Mouse (Mus musculus): ENCODE measurements around the gene Fam229a.

Fam229a gene

DNA sequence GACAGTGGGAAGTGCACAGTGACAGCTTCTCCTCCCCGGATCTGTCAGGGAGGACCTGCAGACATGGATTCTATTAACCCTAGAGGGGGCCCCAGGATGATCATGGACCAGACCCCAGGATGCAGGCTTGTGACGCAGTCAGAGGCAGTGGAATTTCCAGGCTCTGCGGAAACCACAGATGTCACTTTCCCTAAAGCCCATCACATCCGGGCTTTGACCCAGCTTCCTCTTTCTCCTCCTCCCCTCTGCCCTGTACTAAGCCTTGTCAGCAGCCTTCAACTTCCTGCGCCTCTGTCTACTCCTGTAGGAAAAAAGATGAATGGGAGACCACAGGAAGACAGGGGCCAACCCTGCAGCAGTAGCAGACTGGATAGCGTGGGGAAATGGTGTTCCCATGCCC is 5.6 kb downstream of the Fam229a start:
- DNase-seq, result peak; percentile 31

DNA sequence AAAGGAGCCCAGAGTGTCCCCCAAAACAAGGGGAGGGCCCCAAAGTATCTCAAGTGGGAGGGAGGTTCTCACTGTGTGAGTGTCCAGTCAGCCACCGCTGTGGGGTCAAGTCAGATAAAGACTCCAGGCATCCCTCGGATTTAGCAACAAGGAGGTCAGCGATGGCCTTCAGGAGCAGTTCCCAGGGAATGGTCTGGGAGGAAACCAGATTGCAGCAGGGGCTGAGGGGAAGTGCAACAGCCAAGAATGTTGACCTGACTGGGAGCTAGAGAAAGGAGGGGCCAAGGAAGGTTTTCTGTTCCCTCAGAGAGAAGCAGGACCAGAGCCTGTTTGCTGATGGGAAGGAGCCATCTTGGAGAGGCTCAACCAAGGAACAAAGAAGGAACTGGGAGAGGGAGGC is 8.0 kb downstream of the Fam229a start:
- no peak for DNase-seq

DNA sequence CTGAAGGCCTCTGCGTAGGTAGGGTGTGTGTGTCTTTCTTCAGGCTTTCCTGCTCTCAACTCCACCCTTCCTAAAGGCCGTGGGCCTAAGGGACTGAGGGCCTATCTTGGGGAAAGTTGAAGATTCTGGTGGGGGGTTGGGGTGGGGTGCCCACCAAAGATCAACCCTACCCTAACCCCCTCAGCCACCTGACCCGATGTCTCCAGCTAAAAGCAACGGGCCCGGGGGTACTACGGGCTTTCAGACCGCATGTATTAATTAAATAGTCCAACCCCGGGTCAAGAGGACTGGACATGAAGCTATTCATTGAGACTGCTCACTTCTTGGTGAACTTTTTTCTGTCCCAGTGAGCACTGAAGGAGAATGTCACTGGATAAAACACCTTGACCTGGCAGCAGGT is 9.0 kb downstream of the Fam229a start:
- no peak for DNase-seq

DNA sequence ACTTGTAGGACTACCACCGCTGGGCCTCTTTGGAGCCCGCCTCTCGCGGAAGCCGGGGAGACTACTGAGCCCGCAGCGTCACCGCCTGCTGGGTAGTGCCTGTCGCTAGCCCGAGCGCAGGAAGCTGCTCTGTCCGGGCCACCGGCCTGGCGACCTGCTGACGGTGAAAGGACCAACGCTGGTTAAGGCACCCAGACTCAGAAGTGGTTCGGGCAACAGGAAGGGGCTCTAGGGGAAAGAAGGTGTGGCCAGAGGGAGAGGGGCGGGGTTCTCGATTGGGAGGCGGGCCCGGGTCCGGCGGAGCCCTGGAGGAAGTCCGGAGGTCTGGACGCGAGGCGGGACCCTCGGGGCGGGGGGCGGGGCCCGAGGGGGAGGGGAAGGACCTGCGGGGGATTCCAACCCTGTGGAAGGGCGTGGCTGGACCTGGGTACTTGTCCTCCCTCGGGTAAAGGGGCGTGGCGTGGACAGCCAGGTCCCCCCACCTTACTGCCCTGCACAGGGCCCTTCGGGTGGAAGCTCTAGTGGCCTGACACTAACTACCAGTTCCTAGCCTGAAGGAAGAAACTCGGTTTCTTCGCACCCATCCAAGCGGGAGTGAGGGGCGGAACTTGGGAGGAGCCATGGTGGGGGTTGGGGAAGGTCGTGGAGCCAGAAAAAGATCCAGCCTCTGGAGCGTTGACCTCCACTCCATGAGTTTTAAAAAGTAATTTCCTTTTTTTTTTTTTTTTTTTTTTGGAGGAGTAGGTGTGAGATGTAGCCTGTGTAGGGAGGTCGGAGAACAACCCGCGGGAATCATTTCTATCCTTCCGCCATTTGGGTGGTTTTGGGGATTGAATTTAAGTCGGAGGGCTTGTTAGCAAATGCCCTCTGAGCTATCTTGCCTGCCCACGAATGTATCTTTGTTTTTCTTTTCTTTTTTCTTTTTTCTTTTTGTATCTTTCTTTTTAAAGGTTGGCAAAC is 9.9 kb downstream of the Fam229a start:
- peak; percentile 92 for DNase-seq

DNA sequence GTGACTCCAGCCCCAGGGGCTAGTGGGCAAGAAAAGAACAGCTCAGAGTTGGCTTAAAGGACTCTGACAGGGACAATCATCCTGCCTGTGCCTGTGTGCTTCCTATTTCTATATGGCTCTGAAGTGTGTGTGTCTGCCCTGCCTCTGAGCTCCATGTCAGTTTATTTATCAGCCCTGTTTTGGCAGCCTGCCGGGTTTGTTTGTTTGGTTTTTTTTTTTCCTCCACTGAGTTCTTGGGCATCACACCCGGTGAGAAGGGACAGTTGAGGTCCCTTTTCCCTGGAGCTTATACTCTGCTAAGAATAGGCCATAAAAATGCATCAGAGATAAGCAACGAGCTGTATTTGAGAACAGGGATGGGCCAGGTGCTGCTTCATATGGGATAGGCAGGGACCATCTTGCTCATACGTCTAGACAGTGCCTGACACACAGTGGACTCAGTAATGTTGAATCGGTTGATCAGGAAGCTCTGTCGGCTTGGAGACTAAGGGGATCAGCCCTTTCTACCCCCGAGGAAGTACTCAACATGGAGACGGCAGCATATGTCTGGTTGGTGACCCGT is 11.4 kb downstream of the Fam229a start:
- DNase-seq, result no peak

DNA sequence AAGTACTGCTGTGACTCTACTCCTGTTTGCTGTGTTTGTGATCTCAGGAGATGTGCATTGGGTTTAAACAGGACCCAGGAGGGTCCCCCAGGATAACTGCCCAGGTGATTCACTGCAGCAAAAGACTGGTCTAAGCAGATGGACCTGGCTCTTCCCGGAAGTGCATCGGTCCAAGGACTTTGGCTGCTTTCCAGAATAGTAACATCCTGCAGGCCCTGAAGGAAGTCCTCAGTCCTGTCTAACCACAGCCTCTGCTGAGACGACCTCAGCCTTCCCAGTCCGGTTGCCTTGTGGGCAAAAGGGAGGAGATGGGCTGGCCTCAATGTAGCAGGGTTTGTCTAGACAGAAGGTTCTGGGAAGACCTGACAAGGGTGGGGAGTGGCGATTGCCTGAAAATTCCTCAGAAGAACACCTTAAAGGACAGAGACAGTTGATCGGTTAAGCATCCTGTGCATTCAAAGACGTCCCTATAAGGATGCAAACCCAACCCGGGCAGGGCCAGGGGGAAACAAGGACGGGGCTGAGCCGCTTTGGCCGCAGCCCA is 12.0 kb downstream of the Fam229a start:
- DNase-seq, result no peak

DNA sequence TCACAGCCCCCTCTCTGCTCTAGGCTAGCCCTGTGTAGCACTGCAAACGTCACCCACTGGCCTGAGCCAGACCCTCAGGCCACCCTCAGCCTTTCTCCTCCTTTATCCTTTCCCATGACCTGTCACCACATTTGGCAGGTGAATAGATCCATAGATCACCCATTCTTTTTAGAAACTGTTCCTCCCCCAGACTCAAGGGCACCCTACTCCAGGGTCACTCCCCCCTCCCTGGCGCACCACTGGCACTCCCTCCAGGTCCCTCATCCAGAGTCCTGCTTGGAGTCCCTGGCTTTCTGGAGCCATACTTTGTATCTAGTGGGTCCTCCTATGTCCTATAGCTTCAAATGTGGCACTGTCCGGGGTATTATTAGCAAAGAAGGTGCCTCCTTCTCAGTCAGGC is 14.5 kb downstream of the Fam229a start:
- DNase-seq, result no peak

DNA sequence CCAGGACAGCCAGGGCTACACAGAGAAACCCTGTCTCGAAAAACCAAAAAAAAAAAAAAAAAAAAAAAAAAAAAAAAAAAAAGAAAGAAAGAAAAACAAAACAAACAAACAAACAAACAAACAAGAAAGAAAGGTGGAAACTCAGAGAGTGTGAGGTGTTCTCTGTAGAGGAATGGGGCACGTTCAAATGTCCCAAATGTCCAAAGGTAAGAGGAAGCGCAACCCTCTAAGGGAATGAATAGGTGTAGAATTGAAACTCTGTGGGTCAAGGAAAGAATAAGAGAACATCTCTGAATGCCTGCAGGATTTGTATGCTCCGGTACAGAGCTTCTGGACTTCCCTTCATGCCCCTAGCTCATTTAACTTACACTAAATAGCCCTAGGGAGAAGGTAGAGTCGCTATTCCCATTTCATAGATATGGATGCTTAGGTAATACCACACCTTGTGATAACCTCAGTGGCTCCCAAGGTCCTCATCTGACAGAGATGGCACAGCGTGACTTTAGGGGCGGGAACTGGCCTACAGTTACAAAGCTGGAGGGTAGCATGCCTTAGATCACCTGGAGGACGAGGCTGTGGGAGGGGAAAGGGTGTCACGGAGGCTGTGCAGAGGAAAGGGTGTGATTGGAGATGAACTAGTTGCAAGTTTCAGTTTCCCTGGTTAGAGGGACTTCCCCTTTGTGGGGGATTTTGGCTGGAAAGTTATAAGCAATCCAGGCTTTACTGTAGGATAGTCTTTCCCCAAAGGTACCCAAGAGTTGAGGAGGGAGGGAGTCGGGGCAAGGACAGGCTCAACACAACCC is 16.6 kb downstream of the Fam229a start:
- DNase-seq, result no peak

DNA sequence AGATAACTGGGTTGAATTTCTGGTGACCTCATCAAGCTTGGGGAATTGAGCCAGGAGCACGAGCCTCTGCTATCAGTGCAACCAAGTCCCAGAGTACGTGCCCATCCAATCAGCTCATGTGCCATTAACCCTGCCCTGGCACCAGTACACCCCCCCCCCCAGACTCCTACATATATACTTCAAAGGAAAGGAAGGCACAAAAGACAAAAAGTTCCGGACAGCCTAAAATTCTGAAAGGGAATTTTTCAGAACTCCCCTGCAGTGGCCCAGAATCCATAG is 17.2 kb downstream of the Fam229a start:
- no peak for DNase-seq

DNA sequence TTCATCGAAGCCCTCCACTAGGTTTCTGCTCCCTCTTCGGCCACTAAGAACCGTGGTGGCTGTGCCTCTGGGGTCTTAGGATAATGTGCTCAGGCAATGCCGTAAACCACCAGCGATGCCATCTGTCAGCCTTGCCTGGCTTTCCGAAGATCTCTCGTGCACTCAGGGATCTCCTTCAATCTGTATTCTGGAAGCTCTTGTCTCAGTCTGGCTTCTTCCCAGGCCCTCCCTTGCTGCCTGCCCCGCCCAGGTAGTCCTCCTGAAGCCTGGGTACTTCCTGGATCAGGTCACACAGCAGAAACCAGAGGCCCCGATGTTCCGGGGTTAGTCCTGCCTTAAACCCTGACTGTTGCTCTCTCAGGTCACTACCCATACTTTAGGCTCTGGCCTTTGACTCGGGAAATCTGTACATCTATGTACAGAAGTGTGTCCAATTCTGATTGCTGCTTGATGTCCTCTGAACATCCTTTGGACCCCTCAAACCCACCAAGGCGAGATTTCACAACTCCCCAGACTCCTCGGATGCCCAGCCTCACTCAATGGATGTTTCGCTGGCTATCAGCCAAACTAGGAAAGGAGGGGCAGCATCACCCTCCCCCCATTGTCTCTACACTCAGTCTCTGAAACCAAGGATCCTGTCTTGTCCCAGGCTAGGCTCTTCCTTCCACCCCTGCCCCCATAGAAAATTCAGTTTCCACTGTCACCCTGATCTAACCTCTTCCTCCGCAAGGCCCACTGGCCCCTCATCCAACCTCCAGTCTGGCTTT is 18.0 kb downstream of the Fam229a start:
- DNase-seq, result peak; percentile 29

DNA sequence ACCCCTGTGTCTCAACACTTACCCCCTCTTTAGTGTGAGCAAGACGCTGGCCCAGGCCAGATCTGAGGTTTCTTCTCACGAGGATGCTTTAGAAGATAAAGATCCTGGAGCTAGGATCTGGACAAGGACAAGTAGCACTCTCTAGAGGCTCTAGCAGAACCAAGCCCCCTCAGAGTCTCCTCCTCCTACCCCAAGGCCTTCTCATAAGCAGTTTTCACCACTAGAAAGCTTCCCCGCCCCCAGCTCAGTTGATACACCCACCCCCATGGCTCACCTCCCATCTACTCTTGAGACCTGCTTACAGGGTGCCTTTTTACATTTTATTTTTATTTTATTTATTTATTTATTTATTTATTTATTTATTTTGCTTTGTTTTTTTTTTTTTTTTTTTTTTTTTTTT is 18.7 kb downstream of the Fam229a start:
- no peak for DNase-seq

DNA sequence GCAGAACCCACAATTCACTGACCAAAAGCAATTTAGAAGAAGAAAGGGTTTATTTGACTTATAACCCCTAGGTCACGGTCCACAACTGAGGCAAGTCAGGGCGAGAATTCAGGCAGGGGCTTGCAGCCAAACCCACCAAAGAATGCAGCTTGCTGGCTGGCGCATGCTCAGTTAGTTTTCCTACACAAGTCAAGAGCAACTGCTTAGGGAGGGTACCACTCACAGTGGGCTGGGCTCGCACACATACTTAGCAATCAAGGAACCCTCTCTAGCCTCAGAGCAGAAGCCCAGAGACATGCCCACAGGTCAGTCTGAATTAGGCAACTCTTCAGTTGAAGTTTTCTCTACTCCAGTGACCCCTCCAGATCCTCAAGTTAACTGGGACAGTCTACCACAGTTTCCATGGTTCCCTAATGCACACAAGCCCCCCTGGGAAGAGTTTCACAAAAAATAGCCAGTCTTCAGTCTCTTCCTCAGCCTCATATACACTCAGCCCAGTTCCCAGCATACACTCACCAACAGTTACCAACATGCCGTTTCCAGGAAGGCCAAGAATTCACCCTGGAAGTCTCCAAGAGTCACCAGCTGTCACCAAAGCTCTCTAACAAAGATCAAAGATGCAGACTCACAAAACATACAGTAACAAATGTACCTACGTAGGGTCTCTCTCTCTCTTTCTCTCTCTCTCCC is 19.9 kb downstream of the Fam229a start:
- no peak for DNase-seq

DNA sequence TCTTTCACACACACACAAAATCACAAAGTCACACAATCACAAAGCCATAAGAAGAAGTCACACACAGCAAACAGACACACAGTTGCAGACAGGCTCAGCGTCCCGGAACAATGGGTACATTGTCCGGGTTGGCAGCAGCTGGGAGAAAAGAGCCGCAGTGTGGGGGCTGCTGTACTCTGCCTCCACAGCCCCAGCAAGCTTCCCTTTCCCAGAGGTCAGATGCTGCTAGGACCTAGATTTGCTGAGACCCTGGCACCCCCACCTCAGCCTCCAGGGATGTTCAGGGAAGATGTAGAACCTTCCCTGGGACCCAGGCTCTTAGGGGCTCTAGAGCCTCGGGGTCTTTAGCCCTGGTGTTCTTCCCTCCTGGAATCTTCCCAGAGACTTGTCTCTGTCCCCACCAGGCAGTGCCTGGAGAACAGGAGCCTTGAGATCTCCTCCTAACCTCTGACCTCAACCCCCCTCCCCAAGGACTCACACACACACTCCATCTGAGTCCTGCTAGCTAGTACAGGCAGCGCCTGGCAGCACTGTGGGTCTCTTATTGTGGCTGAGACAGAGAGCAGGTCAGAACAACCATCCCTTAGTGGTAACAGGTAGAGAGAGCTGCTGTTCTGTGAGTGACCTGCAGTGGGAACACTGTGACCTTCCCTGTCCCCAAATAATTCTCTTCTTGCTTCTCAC is 20.6 kb downstream of the Fam229a start:
- DNase-seq, result no peak

DNA sequence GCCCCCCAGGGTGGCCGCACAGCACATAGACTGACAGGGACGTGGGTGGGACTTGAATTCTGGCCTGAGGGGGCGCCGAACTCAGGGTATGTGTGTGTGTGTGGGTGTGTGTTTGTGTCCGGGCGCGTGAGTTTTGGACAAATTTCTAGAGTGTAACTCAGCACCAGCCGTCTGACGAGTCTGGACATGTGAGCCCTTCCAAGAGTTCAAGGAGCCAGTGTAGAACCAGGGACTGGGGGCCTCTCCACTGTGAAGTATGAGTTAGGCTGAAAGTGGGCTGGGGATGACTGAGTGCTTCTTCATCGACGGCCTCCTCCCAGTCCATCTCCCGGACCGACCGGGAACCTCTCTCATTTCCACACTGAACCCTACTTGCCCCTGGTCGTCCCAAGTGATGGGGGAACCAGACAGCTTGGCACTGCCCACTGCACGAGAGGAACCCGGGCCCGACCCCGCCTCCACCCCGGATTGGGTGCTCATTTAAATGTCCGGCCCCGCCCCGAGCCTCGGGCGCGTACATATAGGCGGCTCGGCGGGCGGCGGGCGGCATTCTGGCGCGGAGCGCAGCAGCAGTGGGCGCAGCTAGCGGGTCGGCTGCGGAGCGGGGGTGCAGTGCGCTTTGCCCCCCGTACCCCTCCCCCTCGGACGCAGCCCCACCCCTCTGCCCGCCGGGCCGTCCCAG is 22.2 kb downstream of the Fam229a start, which contains the start of gene Marcksl1:
TSS of gene Marcksl1 (plus strand) at position 496 of the 682 bp plus-strand sequence.
- peak; percentile 93 for DNase-seq

DNA sequence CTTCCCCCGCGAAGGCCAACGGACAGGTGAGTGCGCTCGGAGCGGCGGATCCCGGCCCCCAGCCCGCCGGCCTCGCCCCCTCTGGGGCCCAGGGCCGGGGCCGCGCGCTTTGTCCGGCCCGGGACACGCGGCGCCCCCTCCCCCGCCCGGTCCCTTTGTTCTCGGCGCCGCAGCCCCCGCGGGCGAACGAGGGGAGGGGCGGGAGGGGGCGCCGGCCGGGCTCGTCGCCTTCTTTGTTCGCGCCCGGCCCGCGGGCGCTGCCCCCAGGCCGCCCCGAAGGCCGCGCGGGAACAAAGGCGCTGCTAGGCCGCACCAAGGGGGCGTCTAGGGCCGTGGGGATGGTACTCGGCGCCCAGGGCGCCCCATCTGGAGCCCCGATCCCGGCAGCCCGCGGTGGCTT is 22.9 kb downstream of the Fam229a start:
- no peak for DNase-seq

DNA sequence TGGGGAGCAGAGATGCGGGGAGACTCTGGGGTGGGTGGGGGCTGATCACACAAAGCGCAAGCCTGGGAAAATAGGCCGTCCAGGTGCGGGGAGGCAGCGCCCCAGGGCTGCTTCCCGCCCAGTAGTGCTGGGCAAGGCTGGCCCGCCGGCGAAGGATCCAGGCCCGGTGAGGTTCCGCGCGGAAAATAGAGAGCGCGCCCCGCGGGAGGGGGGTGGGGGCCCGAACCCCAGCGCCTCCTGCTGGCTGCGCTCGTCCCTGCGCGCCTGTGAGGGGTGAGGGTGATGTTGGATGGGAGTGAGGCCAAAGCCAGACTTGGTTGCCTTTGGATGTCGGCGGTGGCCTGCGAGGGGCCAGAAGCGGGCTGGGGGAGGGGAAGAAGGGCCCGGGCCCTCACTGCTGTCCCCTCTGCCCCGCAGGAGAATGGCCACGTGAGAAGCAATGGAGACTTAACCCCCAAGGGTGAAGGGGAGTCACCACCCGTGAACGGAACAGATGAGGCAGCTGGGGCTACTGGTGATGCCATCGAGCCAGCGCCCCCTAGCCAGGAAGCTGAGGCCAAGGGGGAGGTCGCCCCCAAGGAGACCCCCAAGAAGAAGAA is 23.4 kb downstream of the Fam229a start:
- DNase-seq, result peak; percentile 75

DNA sequence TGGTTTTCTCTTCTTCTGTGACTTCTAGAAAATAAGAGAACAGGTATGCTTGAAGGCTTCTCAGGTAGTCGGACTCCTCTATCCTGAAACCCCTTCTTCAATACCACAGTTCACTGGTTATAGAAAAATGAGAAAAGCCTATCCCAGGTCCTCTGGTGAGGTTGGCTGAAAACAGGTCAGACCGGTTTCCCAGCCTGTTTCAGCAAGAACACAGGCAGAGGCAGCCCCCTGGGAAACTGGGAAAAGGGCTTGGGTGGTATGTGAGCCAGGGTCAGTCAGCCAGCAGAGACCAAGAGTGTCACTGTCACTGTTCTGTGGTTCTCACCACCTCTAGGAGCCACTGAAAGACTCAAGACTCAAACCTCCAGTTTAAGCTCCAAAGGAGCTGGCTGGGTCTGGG is 25.9 kb downstream of the Fam229a start:
- DNase-seq, result peak; percentile 53

DNA sequence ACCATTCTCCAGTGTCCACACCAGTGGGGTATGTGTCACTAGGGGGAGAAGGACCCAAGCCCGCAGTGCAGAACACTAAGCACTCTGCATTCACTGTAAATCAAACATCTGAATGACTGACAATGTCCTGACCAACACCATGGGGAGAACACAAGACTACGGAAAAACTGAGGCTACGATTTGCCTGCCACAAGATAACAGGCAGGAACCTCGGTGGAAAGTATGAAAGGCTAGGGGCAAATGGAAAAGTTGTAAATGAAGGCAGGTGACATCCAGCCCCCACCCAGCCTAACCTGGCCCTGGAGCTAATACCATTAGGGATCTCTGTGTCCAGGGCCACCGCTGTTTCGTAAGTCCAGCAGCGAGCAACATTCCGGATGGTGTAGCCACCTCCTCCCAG is 27.5 kb downstream of the Fam229a start:
- DNase-seq, result no peak

DNA sequence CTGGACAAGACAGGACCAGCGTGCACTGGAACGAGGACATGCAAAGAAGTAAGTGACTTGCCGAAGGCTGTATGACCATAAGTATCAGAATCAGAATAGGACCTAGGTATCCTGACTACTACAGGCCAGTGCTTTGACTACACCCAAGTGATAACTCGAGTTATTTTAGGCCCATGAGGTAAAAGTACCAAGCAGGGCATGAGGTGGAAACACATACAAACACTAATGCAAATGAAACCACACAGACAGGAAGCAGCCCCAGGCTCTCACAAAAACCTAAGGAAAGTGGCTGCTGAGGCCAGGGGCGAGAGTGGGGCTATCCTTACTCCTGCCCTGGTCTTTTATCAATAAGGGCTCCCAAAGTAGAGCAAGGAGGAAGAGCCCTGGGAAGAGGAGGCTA is 34.3 kb downstream of the Fam229a start:
- no peak for DNase-seq

DNA sequence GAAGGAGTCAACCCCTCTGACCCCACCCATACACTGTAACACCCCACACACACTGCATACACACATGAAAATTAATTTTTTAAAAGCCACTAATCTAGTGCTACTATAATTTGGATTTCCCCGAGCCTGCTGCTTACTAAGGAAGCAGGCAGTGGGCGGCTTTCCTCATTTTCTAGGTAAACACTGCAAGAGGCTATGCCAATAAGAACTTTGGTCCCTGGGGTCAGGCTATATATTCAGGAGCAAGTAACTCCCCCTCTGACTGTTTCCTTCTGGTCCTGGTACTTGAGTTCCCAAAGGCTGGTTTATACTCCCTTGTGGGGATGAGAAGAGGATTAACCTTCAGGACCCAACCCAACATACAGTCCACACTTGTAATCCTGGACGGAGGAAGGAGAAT is 34.9 kb downstream of the Fam229a start:
- DNase-seq, result no peak

All from lung, postnatal 14 days (tissue).